Mouse (Mus musculus): ENCODE measurements around the gene Gm5728. TPM values are rescaled to one million over a fixed set of nuclear protein-coding genes. Genes with fewer than 3 reads are reported as not detected.
"Not testable (repeated sequence)": the region's sequence is repeated elsewhere in the genome, so short reads cannot be mapped to it uniquely, and the experiment has no call there.

The Gm5728 gene
- not detected in 2 replicates for polyA plus RNA-seq (2015; fragmentation: Nextera tagmentation; extraction: Ambion mirVana)

DNA sequence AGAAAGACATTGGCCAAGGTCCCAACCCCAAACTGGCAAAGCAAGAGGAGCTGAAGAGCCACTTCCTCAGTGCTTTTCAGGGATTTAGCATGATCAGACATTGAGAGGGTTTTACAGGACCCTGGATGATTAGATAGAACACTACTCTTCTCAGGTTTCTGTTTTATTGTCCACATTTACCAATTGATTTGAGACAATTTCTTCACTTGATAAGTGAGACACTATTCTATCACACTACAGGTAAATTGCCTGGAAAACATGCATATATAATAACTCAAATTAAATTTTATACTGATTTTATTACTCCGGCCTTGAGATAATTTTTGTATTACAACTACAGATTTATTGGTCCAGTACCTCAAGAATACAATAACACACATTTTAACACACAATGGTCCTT lies at the start of gene Gm5728:
Gene Gm5728 (minus strand): TSS at position 101 of the 400 bp plus-strand sequence.
- ATAC-seq (ENCODE audit: extremely low read depth, insufficient number of reproducible peaks, low FRiP score, low TSS enrichment); H3K27me3 ChIP-seq (replicated peaks); H3K4me2 ChIP-seq; H3K4me3 ChIP-seq; H3K9ac ChIP-seq; H3K9me3 ChIP-seq; H3K4me1 ChIP-seq; H3K36me3 ChIP-seq; H3K27ac ChIP-seq (replicated peaks): not testable (repeated sequence)
- no CpG with 5 or more reads among the region's 1 CpGs for WGBS

DNA sequence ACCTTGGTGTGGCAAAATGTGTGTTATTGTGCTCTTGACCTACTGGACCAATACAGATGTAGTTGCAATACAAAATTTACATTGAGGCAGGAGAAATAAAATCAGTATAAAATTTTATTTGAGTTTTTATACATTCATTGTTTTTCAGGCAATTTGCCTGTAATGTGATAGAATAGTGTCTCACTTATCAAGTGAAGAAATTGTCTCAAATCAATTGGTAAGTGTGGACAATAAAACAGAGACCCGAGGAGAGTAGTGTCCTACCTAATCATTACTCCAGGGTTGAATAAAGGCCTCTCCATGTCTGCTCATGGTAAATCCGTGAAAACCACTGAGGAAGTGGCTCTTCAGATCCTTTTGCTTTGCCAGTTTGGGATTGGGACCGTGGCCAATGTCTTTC lies 42.4 kb upstream of the Gm5728 start, which contains the start of gene Vmn1r100:
Gene Vmn1r100 (plus strand): TSS at position 301 of the 400 bp plus-strand sequence.
- H3K36me3 ChIP-seq; H3K9me3 ChIP-seq; H3K4me3 ChIP-seq; H3K9ac ChIP-seq; H3K27ac ChIP-seq (replicated peaks); H3K4me1 ChIP-seq; ATAC-seq (ENCODE audit: extremely low read depth, insufficient number of reproducible peaks, low FRiP score, low TSS enrichment); H3K27me3 ChIP-seq (replicated peaks); H3K4me2 ChIP-seq: not testable (repeated sequence)
- WGBS = no CpG with 5 or more reads among the region's 3 CpGs

DNA sequence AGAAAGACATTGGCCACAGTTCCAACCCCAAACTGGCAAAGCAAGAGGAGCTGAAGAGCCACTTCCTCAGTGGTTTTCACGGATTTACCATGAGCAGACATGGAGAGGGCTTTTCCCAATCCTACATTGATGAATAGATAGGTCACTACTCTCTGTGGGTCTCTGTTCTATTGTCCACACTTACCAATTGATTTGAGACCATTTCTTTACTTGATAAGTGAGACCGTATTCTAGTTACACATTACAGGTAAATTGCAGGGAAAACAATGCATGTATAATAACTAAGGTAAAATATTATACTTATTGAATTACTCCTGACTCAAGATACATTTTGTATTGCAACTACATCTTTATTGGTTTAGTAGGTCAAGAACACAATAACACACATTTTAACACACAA lies 41.2 kb downstream of the Gm5728 start, which contains the start of gene Gm4133:
Gene Gm4133 (minus strand): TSS at position 101 of the 400 bp plus-strand sequence.
- H3K4me1 ChIP-seq; H3K9me3 ChIP-seq; H3K27ac ChIP-seq (replicated peaks); H3K36me3 ChIP-seq; H3K27me3 ChIP-seq (replicated peaks); H3K9ac ChIP-seq; H3K4me3 ChIP-seq; H3K4me2 ChIP-seq; ATAC-seq (ENCODE audit: extremely low read depth, insufficient number of reproducible peaks, low FRiP score, low TSS enrichment): not testable (repeated sequence)
- WGBS = no CpG with 5 or more reads among the region's 2 CpGs

Other genes starting within 250 kb of the Gm5728 start
- gene Vmn1r93, start 236.3 kb downstream of the Gm5728 start, polyA plus RNA-seq (2015; fragmentation: Nextera tagmentation; extraction: Ambion mirVana) = not detected in 2 replicates
- gene Vmn1r94, start 207.0 kb downstream of the Gm5728 start, polyA plus RNA-seq (2015; fragmentation: Nextera tagmentation; extraction: Ambion mirVana) = not detected in 2 replicates
- not detected in 2 replicates for gene Vmn1r95, start 181.7 kb downstream of the Gm5728 start, polyA plus RNA-seq (2015; fragmentation: Nextera tagmentation; extraction: Ambion mirVana)
- gene Gm6164, start 169.8 kb downstream of the Gm5728 start, polyA plus RNA-seq (2015; fragmentation: Nextera tagmentation; extraction: Ambion mirVana) = not detected in 2 replicates
- not detected in 2 replicates for gene Gm4498, start 141.6 kb downstream of the Gm5728 start, polyA plus RNA-seq (2015; fragmentation: Nextera tagmentation; extraction: Ambion mirVana)
- not detected in 2 replicates for gene Gm5890, start 112.6 kb downstream of the Gm5728 start, polyA plus RNA-seq (2015; fragmentation: Nextera tagmentation; extraction: Ambion mirVana)
- gene Gm4133, start 41.3 kb downstream of the Gm5728 start, polyA plus RNA-seq (2015; fragmentation: Nextera tagmentation; extraction: Ambion mirVana) = not detected in 2 replicates
- gene Vmn1r100, start 42.5 kb upstream of the Gm5728 start, polyA plus RNA-seq (2015; fragmentation: Nextera tagmentation; extraction: Ambion mirVana) = not detected in 2 replicates
- not detected in 2 replicates for gene Vmn1r101, start 67.2 kb upstream of the Gm5728 start, polyA plus RNA-seq (2015; fragmentation: Nextera tagmentation; extraction: Ambion mirVana)
- gene Gm10670, start 99.5 kb upstream of the Gm5728 start, polyA plus RNA-seq (2015; fragmentation: Nextera tagmentation; extraction: Ambion mirVana) = not detected in 2 replicates
- gene Vmn1r103, start 135.1 kb upstream of the Gm5728 start, polyA plus RNA-seq (2015; fragmentation: Nextera tagmentation; extraction: Ambion mirVana) = not detected in 2 replicates
- gene Vmn1r104, start 158.4 kb upstream of the Gm5728 start, polyA plus RNA-seq (2015; fragmentation: Nextera tagmentation; extraction: Ambion mirVana) = not detected in 2 replicates
- not detected in 2 replicates for gene Gm5726, start 170.3 kb upstream of the Gm5728 start, polyA plus RNA-seq (2015; fragmentation: Nextera tagmentation; extraction: Ambion mirVana)
- gene Gm4141, start 200.8 kb upstream of the Gm5728 start, polyA plus RNA-seq (2015; fragmentation: Nextera tagmentation; extraction: Ambion mirVana) = not detected in 2 replicates
- not detected in 2 replicates for gene Gm4513, start 223.6 kb upstream of the Gm5728 start, polyA plus RNA-seq (2015; fragmentation: Nextera tagmentation; extraction: Ambion mirVana)

All from heart, embryonic 13.5 days (tissue).